Mouse (Mus musculus) gastrocnemius, adult 8-10 months (tissue): Measurements from ENCODE around the gene Zfp683. TPM values are rescaled to one million over a fixed set of nuclear protein-coding genes. Genes with fewer than 3 reads are reported as not detected.

ENCODE experiments used
- DNase-seq, 2 experiments: peaks; one replicate each; pipeline ENCODE4 v3.0.0; 2022; ENCODE audit warnings: low spot score in 2 of 2
- total RNA-seq, 4 experiments: library from RNA; stranded (reverse); gene quantifications; 2 replicates each; pipeline ENCODE4 v1.2.4; 2022

Zfp683 gene
- not detected for total RNA-seq

- DNase-seq: no peak
Observed at GRCm38 (mm10) chr4:134053538-134053937, at the start of gene Zfp683. Gene Zfp683 (plus strand): TSS chr4:134053838.

- DNase-seq: no peak
Observed at GRCm38 (mm10) chr4:134005581-134006358, 47.9 kb upstream of the Zfp683 start.

- DNase-seq: no peak
Observed at GRCm38 (mm10) chr4:134006845-134007244, 46.8 kb upstream of the Zfp683 start.

- no peak for DNase-seq
Observed at GRCm38 (mm10) chr4:134009709-134010108, 43.9 kb upstream of the Zfp683 start.

- DNase-seq: no peak
Observed at GRCm38 (mm10) chr4:134011450-134012414, 41.9 kb upstream of the Zfp683 start.

GRCm38 (mm10) chr4:134012858-134013528, 40.6 kb upstream of the Zfp683 start:
- peak; percentile 48 to 64 for DNase-seq

GRCm38 (mm10) chr4:134016208-134016607, 37.4 kb upstream of the Zfp683 start:
- DNase-seq: no peak

GRCm38 (mm10) chr4:134016767-134017166, 36.9 kb upstream of the Zfp683 start:
- no peak for DNase-seq

- no peak for DNase-seq
Observed at GRCm38 (mm10) chr4:134017201-134017865, 36.3 kb upstream of the Zfp683 start.

GRCm38 (mm10) chr4:134018038-134018778, 35.4 kb upstream of the Zfp683 start:
- DNase-seq: no peak

- DNase-seq: no peak
Observed at GRCm38 (mm10) chr4:134018779-134019145, 34.9 kb upstream of the Zfp683 start, which contains the start of gene Lin28a. Gene Lin28a (minus strand): TSS chr4:134018841.

GRCm38 (mm10) chr4:134019210-134019609, 34.4 kb upstream of the Zfp683 start:
- no peak for DNase-seq

GRCm38 (mm10) chr4:134019641-134020351, 33.8 kb upstream of the Zfp683 start:
- DNase-seq: no peak

GRCm38 (mm10) chr4:134020621-134021020, 33.0 kb upstream of the Zfp683 start:
- DNase-seq: peak; percentile 20 to 37

- DNase-seq: no peak
Observed at GRCm38 (mm10) chr4:134025802-134026201, 27.8 kb upstream of the Zfp683 start.

- DNase-seq: peak in 1 of 2 experiments; percentile 21
Observed at GRCm38 (mm10) chr4:134035953-134036352, 17.7 kb upstream of the Zfp683 start.

- no peak for DNase-seq
Observed at GRCm38 (mm10) chr4:134041317-134042123, 12.1 kb upstream of the Zfp683 start.

- no peak for DNase-seq
Observed at GRCm38 (mm10) chr4:134043041-134043440, 10.6 kb upstream of the Zfp683 start.

- DNase-seq: no peak
Observed at GRCm38 (mm10) chr4:134047648-134048047, 6.0 kb upstream of the Zfp683 start.
